Mouse (Mus musculus): ENCODE results near the gene Chst2. TPM values are rescaled to one million over a fixed set of nuclear protein-coding genes. Genes with fewer than 3 reads are reported as not detected.
A peak's percentile ranks its signal among the peaks of the same experiment; 100 is the strongest.

Gene Chst2
- 19.0 and 20.6 TPM in 2 replicates for total RNA-seq (2021)
- long read RNA-seq, experiment 1, full-length matches to known transcripts: 111 of 123 reads
- long read RNA-seq, experiment 1, partial matches to known transcripts: 0 of 123 reads
- long read RNA-seq, experiment 1, other reads (novel, unspliced or antisense): 12 of 123 reads
- long read RNA-seq, experiment 2, full-length matches to known transcripts: 57 of 66 reads
- long read RNA-seq, experiment 2, partial matches to known transcripts: 0 of 66 reads
- long read RNA-seq, experiment 2, other reads (novel, unspliced or antisense): 9 of 66 reads

- peak; percentile 96 for DNase-seq
Observed at GRCm38 (mm10) chr9:95406571-95407561, at the start of gene Chst2. Chst2 (minus strand) TSS chr9:95406722.

GRCm38 (mm10) chr9:95451931-95452330 is 45.4 kb upstream of the Chst2 start:
- DNase-seq: no peak

DNA sequence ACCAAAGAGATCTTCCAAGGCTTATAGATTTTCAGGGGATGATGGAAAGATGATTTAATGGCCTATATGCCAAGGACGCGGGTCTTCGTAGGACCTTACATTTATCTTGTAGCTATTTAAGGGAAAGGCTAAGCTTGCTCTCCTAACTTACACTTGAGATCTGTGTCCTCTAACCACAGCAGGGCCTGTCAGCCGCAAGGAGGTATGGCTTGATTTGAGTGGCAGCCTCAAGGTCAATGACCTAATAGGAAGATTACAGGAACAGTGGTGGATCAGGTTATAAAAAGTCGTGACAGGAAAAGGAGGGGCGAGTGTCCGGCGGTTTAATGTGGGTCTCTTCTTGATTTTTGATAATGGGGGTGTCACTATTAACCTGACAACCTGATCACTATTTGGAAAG is 44.1 kb upstream of the Chst2 start:
- peak; percentile 33 for DNase-seq

DNA sequence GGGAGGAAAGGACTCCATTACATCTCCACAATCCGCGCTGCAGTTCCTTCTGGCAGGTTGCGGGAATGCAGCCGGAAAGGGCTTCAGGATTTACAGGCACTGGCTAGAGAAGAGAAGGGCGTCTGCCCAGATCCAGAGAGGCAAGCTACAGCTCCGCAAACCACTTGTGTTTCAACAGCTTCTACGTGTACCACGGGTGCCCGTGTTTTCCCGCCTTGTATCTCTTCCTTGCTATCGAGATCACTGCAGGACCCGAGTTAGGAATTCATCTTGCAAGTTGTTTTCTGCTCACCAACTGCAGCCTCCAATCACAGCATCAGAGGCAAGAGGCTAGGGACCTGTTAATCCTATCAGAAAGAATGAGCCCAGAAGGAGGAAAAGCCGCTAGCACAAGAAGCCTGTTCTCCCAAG is 35.8 kb upstream of the Chst2 start:
- DNase-seq: peak; percentile 73

DNA sequence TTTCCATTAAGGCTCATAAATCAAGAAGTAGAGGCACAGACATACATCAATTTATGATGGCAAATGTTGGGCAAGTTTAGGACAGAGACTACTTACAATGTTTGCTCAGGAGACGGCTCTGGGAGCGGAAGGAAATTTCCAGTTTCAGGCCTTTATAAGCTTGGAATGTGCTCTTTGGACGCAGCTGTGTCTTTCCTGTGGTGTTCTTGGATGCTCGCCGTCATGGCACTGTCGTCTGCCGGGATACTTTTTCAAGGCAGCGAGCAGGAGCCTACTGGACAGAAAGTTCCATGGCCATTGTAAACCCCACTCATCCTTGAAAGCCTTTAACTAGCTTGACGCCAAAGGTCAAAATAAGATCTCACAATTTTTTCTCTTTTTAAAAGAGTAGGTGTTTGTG is 31.4 kb upstream of the Chst2 start:
- DNase-seq: no peak

- no peak for DNase-seq
Observed at GRCm38 (mm10) chr9:95436294-95436613, 29.7 kb upstream of the Chst2 start.

DNA sequence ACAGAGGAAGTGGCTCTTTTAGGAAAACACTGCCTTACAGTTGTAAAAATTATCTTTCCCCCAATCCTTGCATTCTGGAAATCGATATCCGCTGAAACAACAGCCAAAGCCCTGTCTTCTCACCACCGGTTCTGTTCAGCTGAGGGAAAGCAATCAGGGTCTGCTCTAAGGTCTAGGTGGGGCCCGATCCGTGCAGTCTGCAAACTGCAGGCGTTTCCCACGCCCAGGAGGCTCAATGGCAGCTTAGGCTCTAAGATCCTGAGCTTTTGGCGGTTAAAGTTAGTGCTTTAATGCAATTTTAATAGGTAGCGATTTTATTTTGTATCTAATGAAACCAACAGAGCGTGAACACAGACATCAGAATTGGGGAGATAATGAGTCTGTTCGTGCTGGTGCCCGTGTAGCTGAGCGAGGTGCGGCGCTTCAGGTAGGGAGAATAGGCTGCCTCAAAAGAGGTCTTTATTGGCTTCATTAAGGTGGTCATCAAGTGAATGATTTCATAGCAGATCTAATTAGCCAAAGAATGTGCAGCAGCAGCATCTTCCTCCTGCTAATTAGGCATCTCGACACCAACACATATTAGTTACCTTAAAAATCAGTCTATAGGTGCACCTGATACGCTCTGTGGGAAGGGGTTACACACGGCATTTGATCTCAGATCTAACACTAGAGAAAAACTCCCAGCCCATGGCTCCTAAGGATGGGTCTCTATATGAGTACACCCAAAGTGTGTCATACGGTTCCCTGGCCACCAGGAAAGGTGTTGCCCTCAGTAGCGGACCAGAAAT is 29.2 kb upstream of the Chst2 start:
- no peak for DNase-seq

GRCm38 (mm10) chr9:95428277-95428676 is 21.8 kb upstream of the Chst2 start:
- no peak for DNase-seq

GRCm38 (mm10) chr9:95413911-95414310 is 7.4 kb upstream of the Chst2 start:
- no peak for DNase-seq

DNA sequence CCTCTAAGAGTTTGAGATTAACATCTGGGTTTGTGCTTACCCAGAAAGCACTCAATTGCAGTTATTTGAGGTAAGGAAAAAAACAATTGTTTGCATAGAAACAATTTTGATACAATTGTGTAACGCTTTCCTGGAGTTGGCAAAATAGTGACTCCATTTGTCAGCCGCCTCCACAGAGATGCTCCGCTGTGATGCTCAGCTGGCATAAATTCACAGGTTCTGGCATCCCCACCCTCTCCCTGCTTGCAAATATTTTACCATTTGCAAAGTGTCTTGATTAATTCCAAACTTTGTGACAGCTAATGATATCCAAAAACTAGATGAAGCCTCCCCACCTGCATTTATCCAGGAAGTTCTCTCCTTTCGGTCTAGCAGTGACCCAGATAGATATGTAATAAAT is 5.5 kb upstream of the Chst2 start:
- DNase-seq: no peak

DNA sequence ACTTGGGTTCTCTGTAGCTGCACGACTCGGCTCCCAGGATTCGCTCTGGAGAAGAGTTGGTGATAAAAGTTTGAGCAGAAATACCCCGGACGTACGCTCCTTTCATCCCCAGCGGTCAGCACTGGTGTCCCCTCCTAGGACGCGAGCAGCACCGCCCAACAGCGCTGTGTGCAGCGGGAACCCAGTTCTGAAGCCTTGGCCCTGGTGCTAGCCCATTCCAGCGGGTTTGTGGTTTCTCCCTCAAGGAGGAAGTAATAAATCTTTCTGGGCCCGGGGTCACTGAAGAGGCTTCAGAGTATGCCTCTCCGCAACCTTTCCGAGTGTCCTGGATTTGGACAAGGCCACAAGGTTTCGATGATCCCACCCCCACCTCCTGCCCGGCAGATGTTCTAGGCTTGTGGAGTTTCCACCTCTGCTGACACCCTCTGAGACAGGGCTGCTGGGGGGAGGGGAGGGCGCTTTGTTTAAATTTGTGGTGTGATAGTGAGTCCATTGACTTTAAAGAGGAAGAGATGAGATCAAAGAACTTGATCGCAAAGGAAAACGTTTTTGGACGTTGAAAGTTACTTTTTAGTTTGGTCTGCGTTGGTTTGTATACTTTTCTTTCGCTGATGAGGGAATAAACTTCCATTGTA is 1.2 kb upstream of the Chst2 start:
- DNase-seq: peak; percentile 85

GRCm38 (mm10) chr9:95405946-95406570 is 464 bp downstream of the Chst2 start:
- peak; percentile 60 for DNase-seq

DNA sequence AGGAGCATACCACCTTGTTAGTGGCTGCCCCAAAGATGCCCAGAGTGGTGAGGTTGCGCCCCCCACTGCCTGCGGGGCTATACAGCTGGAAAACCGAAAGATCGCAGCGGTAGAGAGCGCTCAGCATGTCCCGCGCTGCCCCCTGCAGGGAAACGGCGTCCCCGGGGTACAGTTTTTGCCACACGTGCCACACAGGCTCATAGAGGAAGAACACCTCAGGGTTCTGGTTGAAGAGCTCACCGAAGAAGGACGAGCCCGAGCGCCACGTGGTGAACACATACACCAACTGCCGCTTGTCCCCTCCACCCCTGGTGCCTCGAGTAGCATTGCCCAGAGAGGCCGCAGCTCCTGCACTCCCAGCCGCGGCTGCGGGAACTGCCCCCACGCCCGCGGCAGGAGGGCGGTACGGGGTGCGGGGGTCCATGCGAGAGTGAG is 994 bp downstream of the Chst2 start:
- DNase-seq: peak; percentile 92

GRCm38 (mm10) chr9:95404811-95405465 is 1.6 kb downstream of the Chst2 start:
- DNase-seq: peak; percentile 51

- DNase-seq: no peak
Observed at GRCm38 (mm10) chr9:95401686-95402085, 4.8 kb downstream of the Chst2 start.

DNA sequence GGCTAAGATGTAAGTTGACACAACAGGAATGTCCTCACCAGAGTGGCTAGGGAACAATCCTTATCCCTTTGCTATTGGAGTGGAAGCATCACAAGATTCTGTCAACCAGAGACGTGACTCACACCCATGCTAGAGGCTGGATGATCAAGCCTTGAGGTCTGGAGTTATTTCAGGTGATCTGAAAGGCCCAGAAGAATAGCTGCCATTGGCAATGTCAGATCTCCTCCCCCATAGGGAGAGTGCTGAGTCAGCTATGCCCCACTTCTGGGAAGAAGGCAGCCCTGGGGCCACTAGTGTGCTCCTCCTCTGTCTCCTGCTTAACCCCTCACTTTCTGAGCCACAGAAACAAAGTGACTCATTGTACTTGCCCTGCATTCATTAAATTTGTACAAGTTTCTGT is 14.5 kb downstream of the Chst2 start:
- DNase-seq: peak; percentile 29

DNA sequence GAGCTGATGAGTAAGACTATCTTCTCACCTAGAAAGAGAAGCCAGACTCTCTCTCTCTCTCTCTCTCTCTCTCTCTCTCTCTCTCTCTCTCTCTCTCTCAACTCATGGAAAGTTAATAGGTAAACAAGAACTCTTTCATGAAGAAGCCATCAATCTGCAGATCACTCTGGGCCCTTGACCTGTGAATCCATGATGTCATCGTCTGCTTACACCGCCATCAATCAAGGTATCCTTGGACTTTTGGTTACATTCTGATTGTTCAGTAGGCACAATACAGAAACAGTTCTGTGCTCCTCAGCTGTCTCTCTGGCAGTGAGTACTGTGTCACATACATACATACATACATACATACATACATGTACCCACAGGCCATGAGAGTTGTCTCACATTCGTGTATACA is 16.6 kb downstream of the Chst2 start:
- DNase-seq: peak; percentile 39

- no peak for DNase-seq
Observed at GRCm38 (mm10) chr9:95387881-95388380, 18.6 kb downstream of the Chst2 start.

- DNase-seq: no peak
Observed at GRCm38 (mm10) chr9:95375966-95376365, 30.6 kb downstream of the Chst2 start.

GRCm38 (mm10) chr9:95375336-95375735 is 31.2 kb downstream of the Chst2 start:
- DNase-seq: no peak

- no peak for DNase-seq
Observed at GRCm38 (mm10) chr9:95373741-95374140, 32.8 kb downstream of the Chst2 start.

Measured in adrenal gland, postnatal 14 days (tissue).